24 mouse cellular contexts compared by ENCODE assay signal in genomic region chr7:116483106-116483505, GRCm38 (mm10).
"Had no signal": no experiment of that assay in that cellular context is flagged by ENCODE, and none has a peak within 500 bp of the region (broad histone marks: within the 10 kb centered on the region; RNA-seq: fewer than 3 reads in every experiment).

No protein-coding gene starts in this region.

- ATAC-seq: liver, embryonic 12.5 days; midbrain, embryonic 13.5 days; midbrain, embryonic 16.5 days had no signal

- H3K36me3 ChIP-seq: kidney, embryonic 15.5 days; limb, embryonic 10.5 days; limb, embryonic 13.5 days; liver, embryonic 12.5 days; liver, embryonic 15.5 days; lung, embryonic 15.5 days; midbrain, embryonic 10.5 days; midbrain, embryonic 13.5 days; neural tube, embryonic 13.5 days had no signal

- DNase-seq: kidney, adult 8-10 months; kidney, postnatal 10 days; kidney, postnatal 36 days; layer of hippocampus, postnatal 36 days; liver; lung, adult 18-20 months; lung, postnatal 10 days; lung, postnatal 36 days; retina, postnatal 1 day; thymus, adult 2 months; thymus, postnatal 14 days; thymus, postnatal 4 days had no signal

- H3K27ac ChIP-seq: kidney, embryonic 15.5 days; limb, embryonic 10.5 days; limb, embryonic 13.5 days; liver, embryonic 12.5 days; liver, embryonic 15.5 days; midbrain, embryonic 10.5 days; midbrain, embryonic 13.5 days; neural tube, embryonic 13.5 days had no signal

- H3K9ac ChIP-seq: kidney, embryonic 15.5 days; limb, embryonic 13.5 days; liver, embryonic 12.5 days; liver, embryonic 15.5 days; lung, embryonic 15.5 days; midbrain, embryonic 13.5 days; neural tube, embryonic 13.5 days had no signal

- H3K27me3 ChIP-seq: kidney, embryonic 15.5 days; limb, embryonic 13.5 days; liver, embryonic 15.5 days; lung, embryonic 15.5 days; midbrain, embryonic 13.5 days; neural tube, embryonic 13.5 days had no signal

- H3K4me2 ChIP-seq: kidney, embryonic 15.5 days; limb, embryonic 13.5 days; liver, embryonic 12.5 days; liver, embryonic 15.5 days; lung, embryonic 15.5 days; midbrain, embryonic 13.5 days; neural tube, embryonic 13.5 days had no signal

- H3K4me3 ChIP-seq: kidney, embryonic 15.5 days; limb, embryonic 10.5 days; limb, embryonic 13.5 days; liver, embryonic 12.5 days; liver, embryonic 15.5 days; lung, embryonic 15.5 days; megakaryocyte, embryonic 14.5 days; midbrain, embryonic 10.5 days; midbrain, embryonic 13.5 days; myocyte; neural tube, embryonic 13.5 days had no signal

- H3K4me1 ChIP-seq: kidney, embryonic 15.5 days; limb, embryonic 10.5 days; limb, embryonic 13.5 days; liver, embryonic 15.5 days; midbrain, embryonic 10.5 days; midbrain, embryonic 13.5 days; neural tube, embryonic 13.5 days had no signal

- H3K9me3 ChIP-seq: kidney, embryonic 15.5 days; limb, embryonic 10.5 days; limb, embryonic 13.5 days; liver, embryonic 12.5 days; liver, embryonic 15.5 days; lung, embryonic 15.5 days; midbrain, embryonic 10.5 days; midbrain, embryonic 13.5 days; neural tube, embryonic 13.5 days had no signal
